ENCODE assay signal across 28 mouse cellular contexts in the genomic region with DNA sequence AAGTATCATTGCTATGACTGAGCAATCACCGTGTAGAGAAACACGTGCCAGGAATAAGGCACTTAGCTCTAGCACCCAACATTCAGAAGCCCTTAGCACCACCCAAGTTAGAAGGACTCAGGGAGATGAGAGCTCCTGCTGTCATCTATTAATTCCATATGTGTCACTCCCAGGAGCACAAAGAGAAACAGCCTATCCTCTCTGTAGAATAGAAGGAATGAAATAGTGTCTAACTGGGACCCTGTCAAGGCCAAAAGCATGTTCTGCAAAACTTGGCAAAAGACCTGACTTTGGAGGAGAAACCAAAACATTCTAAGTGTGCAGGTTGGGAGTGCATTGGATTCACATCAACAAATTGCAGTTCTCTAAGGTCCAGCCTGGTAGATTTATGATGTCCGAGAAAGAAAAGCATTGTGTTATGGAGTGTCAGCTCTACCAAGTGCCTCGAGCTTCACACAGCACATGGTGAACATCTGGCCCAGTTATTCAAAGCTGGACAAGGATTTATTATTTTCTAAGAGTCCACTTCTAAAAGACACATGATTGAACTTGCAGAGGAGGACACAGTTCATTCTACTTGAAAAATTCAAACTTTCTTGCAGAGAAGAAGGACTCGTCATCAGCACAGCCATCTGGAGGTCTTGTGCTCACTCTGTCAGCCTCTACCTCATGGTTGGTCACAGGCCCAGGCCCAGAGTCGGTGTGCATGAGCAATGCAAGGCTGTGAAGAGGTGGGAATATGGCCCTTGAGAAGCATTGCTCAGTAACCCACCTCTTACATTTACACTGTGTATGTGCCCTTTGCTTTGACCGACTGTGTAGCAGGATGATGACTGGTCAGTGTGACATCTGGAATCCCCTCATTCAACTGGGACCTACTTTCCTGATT.
DNase-seq lines count a peak whose midpoint lies in the region; ATAC-seq lines count a peak whose summit lies in the region.
"Had no signal": no experiment of that assay in that cellular context is flagged by ENCODE, and none has a peak within 500 bp of the region (broad histone marks: within the 10 kb centered on the region; RNA-seq: fewer than 3 reads in every experiment).

No protein-coding gene starts in this region.

- no peak overlapping the region for H3K4me2 ChIP-seq in kidney, embryonic 15.5 days
- H3K4me2 ChIP-seq in lung, embryonic 15.5 days = no peak overlapping the region
- H3K4me2 ChIP-seq in intestine, embryonic 15.5 days (replicated peaks) = no peak overlapping the region
- H3K4me2 ChIP-seq: forebrain, embryonic 13.5 days; heart, embryonic 13.5 days; hindbrain, embryonic 14.5 days; limb, embryonic 15.5 days; liver, embryonic 13.5 days had no signal

- H3K9ac ChIP-seq in kidney, embryonic 15.5 days = no peak overlapping the region
- no peak overlapping the region for H3K9ac ChIP-seq in lung, embryonic 15.5 days
- H3K9ac ChIP-seq in intestine, embryonic 15.5 days = no peak overlapping the region
- H3K9ac ChIP-seq: forebrain, embryonic 13.5 days; heart, embryonic 13.5 days; hindbrain, embryonic 14.5 days; limb, embryonic 15.5 days; liver, embryonic 13.5 days had no signal

- no peaks in the 10 kb centered on the region for H3K27me3 ChIP-seq in kidney, embryonic 15.5 days
- no peaks in the 10 kb centered on the region for H3K27me3 ChIP-seq in lung, embryonic 15.5 days
- no peaks in the 10 kb centered on the region for H3K27me3 ChIP-seq in intestine, embryonic 15.5 days (replicated peaks)
- H3K27me3 ChIP-seq: forebrain, embryonic 13.5 days; heart, embryonic 13.5 days; limb, embryonic 15.5 days; liver, embryonic 13.5 days had no signal

- ATAC-seq in kidney, embryonic 15.5 days (replicated peaks; ENCODE audit: low FRiP score) = 0 out of 2 replicates have a peak, but pooled peaks have one; percentile 56
- ATAC-seq in lung, embryonic 15.5 days (ENCODE audit: borderline replicate concordance, extremely low read depth, low FRiP score, low TSS enrichment) = peak; percentile 73
- peak; percentile 36 for ATAC-seq in intestine, embryonic 15.5 days
- ATAC-seq: forebrain, embryonic 13.5 days had no signal

- no peaks in the 10 kb centered on the region for H3K36me3 ChIP-seq in kidney, embryonic 15.5 days
- no peaks in the 10 kb centered on the region for H3K36me3 ChIP-seq in lung, embryonic 15.5 days
- no peaks in the 10 kb centered on the region for H3K36me3 ChIP-seq in intestine, embryonic 15.5 days
- H3K36me3 ChIP-seq: heart, embryonic 13.5 days; limb, embryonic 15.5 days; liver, embryonic 13.5 days had no signal

- DNase-seq in kidney, postnatal 36 days = no peak
- DNase-seq in lung, postnatal 14 days = no peak
- DNase-seq in embryo, embryonic 11 days = peak; percentile 17
- DNase-seq in ovary, postnatal 14 days (ENCODE audit: low spot score) = no peak
- no peak for DNase-seq in urinary bladder, postnatal 10 days (ENCODE audit: low spot score)
- DNase-seq: adrenal gland, postnatal 25 days; B cell, adult 2 months; cerebellum, adult 11-12 months; cerebellum, adult 9-11 months; gastrocnemius, adult 2 months; gastrocnemius, postnatal 36 days; heart, adult 2 months; heart, postnatal 10 days; kidney, adult 9 months; liver, embryonic 13.5 days; lung, adult 18-20 months; midbrain, embryonic 14.5 days; right cerebral cortex, adult 18-20 months; right cerebral cortex, postnatal 4 days had no signal

- peak overlapping the region; percentile 74 for H3K27ac ChIP-seq in kidney, embryonic 15.5 days
- H3K27ac ChIP-seq in lung, embryonic 15.5 days = no peak overlapping the region
- H3K27ac ChIP-seq in intestine, embryonic 15.5 days = no peak overlapping the region
- H3K27ac ChIP-seq: forebrain, embryonic 13.5 days; gastrocnemius, adult 2 months; heart, adult 2 months; heart, embryonic 13.5 days; hindbrain, embryonic 14.5 days; left cerebral cortex, adult 2 months; limb, embryonic 15.5 days; liver, embryonic 13.5 days; macrophage had no signal

- no peaks in the 10 kb centered on the region for H3K9me3 ChIP-seq in kidney, embryonic 15.5 days (replicated peaks)
- no peaks in the 10 kb centered on the region for H3K9me3 ChIP-seq in lung, embryonic 15.5 days
- H3K9me3 ChIP-seq in intestine, embryonic 15.5 days = no peaks in the 10 kb centered on the region
- H3K9me3 ChIP-seq: forebrain, embryonic 13.5 days; heart, embryonic 13.5 days; limb, embryonic 15.5 days; liver, embryonic 13.5 days had no signal

- 58% methylated on average over 7 of the region's 7 CpGs for WGBS in kidney, embryonic 15.5 days
- WGBS in lung, embryonic 15.5 days = 62% methylated on average over 7 of the region's 7 CpGs
- WGBS in intestine, embryonic 15.5 days = 66% methylated on average over 7 of the region's 7 CpGs

- H3K4me3 ChIP-seq in kidney, embryonic 15.5 days (replicated peaks) = no peak overlapping the region
- no peak overlapping the region for H3K4me3 ChIP-seq in lung, embryonic 15.5 days
- no peak overlapping the region for H3K4me3 ChIP-seq in intestine, embryonic 15.5 days (replicated peaks)
- H3K4me3 ChIP-seq: forebrain, embryonic 13.5 days; gastrocnemius, adult 2 months; heart, adult 2 months; heart, embryonic 13.5 days; left cerebral cortex, adult 2 months; limb, embryonic 15.5 days; liver, embryonic 13.5 days had no signal

- H3K4me1 ChIP-seq in kidney, embryonic 15.5 days = no peaks in the 10 kb centered on the region
- H3K4me1 ChIP-seq in lung, embryonic 15.5 days = no peaks in the 10 kb centered on the region
- no peaks in the 10 kb centered on the region for H3K4me1 ChIP-seq in intestine, embryonic 15.5 days (replicated peaks)
- H3K4me1 ChIP-seq: forebrain, embryonic 13.5 days; heart, embryonic 13.5 days; limb, embryonic 15.5 days; liver, embryonic 13.5 days had no signal
